Mouse (Mus musculus): ENCODE measurements around the gene Rabgef1. TPM values are rescaled to one million over a fixed set of nuclear protein-coding genes. Genes with fewer than 3 reads are reported as not detected.
A peak's percentile ranks its signal among the peaks of the same experiment; 100 is the strongest.
"Not testable (repeated sequence)": the region's sequence is repeated elsewhere in the genome, so short reads cannot be mapped to it uniquely, and the experiment has no call there.

The Rabgef1 gene
- polyA plus RNA-seq, 1 experiment = 4.7 TPM

DNA sequence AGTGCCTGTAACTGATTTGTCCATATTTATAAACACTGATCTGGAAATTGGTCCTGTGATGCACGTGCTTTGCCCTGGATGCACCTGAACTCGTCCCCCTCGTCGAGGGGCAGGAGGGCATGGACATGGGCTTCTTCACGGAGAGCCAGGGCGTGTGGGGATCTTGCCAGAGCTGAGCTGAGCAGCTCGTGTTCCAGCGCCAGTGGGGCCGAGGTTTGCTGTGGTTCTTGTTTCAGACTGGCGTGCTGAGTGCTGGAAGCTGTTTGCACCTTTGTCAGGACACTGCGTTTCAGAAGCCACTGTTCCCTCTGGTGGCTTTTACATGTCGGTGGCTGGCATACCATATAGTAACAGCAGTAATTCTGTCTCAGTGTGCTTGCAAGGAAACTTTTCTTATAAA lies 69.8 kb downstream of the Rabgef1 start:
- H3K36me3 ChIP-seq (ENCODE audit: control insufficient read depth) = peaks cover 99% of the 10 kb centered on the region
- no peaks in the 10 kb centered on the region for H3K27me3 ChIP-seq (ENCODE audit: control insufficient read depth)
- H3K9me3 ChIP-seq (ENCODE audit: control insufficient read depth, low read length) = no peaks in the 10 kb centered on the region
- H3K4me3 ChIP-seq (replicated peaks) = no peak overlapping the region
- TF ChIP-seq TAL1 (IDR thresholded peaks at IDR 0.05; ENCODE audit: low read length) = no peak
- TF ChIP-seq GATA1 (IDR thresholded peaks at IDR 0.05; ENCODE audit: low read length) = no peak
- H3K4me1 ChIP-seq (ENCODE audit: control insufficient read depth) = no peaks in the 10 kb centered on the region

DNA sequence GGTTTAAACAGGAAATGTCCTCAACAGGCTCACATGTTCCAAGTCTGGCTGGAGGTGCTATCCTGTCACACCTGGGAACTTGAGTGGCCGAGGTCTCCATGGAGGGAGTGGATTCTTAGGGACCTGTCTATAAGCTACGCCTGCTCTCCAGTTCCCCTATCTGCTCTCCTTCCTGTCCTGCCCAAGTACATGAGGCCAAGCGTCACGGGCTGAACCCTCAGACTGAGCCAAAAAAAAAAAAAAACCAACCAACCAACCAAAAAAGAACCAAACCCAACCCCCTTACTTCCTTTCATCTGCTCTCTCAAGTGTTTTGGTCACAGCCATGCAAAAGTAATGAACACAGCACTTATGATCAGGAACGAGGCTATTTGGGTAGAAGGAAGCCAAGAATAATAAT lies 76.2 kb downstream of the Rabgef1 start:
- Histone ChIP-seq H3K9me3 (ENCODE audit: control insufficient read depth, low read length) (no peaks in the 10 kb centered on the region), H3K36me3 (ENCODE audit: control insufficient read depth) (peaks cover 100% of the 10 kb centered on the region), H3K4me1 (ENCODE audit: control insufficient read depth) (peaks cover 5% of the 10 kb centered on the region), H3K27me3 (ENCODE audit: control insufficient read depth) (no peaks in the 10 kb centered on the region), H3K4me3 (replicated peaks) (no peak overlapping the region)
- no peak for TF ChIP-seq GATA1 (IDR thresholded peaks at IDR 0.05; ENCODE audit: low read length)

DNA sequence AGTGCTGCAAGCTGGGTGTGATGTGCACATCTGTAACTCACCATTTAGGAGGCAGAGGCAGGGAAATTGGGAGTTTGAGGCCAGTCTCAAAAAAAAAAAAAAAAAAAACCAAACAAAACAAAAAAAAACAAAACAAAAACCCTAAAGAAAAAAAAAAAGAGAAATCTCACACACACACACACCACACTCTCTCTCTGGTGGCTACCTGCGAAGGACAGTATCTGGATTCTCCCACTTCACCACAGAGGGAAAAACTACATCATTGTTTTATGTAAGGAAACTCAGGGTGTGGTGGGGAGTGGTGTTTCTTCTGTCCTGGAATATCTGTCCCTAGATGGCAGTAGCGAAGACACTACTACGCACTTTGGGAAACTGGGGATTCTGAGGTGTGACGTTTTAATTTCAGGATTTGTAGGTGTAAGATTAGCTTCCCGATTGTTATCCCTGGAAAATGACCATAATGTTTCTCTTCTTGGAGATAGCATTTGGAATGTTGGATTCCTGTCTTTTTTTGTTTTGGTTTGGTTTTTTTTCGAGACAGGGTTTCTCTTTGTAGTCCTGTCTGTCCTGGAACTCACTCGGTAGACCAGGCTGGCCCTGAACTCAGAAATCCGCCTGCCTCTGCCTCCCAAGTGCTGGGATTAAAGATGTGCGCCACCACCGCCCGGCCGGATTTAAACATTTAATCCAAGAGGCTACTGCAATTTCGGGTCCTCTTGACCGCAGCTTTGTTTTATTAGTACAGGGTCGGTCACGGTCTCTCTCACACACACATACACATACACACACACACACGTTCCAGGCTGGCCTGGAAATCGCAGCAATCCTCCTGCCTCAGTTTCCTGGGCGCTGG lies 82.8 kb downstream of the Rabgef1 start:
- Histone ChIP-seq H3K4me1 (ENCODE audit: control insufficient read depth) (peaks cover 45% of the 10 kb centered on the region), H3K27me3 (ENCODE audit: control insufficient read depth) (no peaks in the 10 kb centered on the region), H3K36me3 (ENCODE audit: control insufficient read depth) (peaks cover 48% of the 10 kb centered on the region), H3K9me3 (ENCODE audit: control insufficient read depth, low read length) (no peaks in the 10 kb centered on the region), H3K4me3 (replicated peaks) (peak overlapping the region; percentile 77)
- no peak for TF ChIP-seq GATA1 (IDR thresholded peaks at IDR 0.05; ENCODE audit: low read length)
- no peak for TF ChIP-seq TAL1 (IDR thresholded peaks at IDR 0.05; ENCODE audit: low read length)

DNA sequence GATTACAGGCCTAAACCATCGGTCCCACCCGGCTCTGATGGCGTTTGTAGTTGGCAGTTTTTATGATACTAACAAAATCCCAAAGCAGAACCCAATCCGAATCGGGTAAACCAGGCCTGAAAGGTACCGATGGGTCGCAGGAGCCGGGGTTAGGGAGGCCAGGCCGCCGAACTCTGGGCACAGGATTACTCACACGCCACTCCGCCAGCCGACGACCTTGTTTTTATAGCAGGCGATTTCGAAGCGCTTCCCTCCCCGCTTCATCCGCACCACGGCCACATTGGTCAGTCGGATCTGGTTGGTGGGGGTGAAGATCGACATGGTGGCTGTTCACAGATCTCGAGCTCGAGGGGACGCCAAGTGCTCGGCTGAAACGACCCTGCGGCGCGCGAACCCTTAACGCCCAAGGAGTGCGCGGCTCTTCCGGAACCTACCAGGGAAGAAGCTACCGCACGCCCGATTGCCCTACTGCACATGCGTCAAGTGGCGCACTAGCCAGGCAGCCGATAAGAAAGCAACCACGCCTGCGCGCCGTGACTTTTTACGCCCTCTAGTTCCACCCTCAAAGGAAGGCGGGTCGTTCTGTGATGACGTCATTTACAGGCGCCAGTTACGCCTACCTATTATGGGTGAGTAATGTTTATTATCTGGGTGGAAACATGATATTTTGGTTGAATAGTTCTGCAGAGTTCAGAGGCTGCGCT lies 83.6 kb downstream of the Rabgef1 start, which contains the start of the genes Sbds and Tyw1:
Gene Sbds, minus strand, starts transcription at position 514 of the 704 bp plus-strand sequence.
Gene Tyw1, plus strand, starts transcription at position 603 of the 704 bp plus-strand sequence.
- TF ChIP-seq TAL1 (IDR thresholded peaks at IDR 0.05; ENCODE audit: low read length) (no peak), GATA1 (IDR thresholded peaks at IDR 0.05; ENCODE audit: low read length) (peak; percentile 87)
- H3K4me3 ChIP-seq (replicated peaks) = peak within 1 kb of the TSS; percentile 92
- no peaks in the 10 kb centered on the region for H3K9me3 ChIP-seq (ENCODE audit: control insufficient read depth, low read length)
- no peaks in the 10 kb centered on the region for H3K27me3 ChIP-seq (ENCODE audit: control insufficient read depth)
- H3K36me3 ChIP-seq (ENCODE audit: control insufficient read depth) = peaks cover 44% of the 10 kb centered on the region
- peaks cover 45% of the 10 kb centered on the region for H3K4me1 ChIP-seq (ENCODE audit: control insufficient read depth)

DNA sequence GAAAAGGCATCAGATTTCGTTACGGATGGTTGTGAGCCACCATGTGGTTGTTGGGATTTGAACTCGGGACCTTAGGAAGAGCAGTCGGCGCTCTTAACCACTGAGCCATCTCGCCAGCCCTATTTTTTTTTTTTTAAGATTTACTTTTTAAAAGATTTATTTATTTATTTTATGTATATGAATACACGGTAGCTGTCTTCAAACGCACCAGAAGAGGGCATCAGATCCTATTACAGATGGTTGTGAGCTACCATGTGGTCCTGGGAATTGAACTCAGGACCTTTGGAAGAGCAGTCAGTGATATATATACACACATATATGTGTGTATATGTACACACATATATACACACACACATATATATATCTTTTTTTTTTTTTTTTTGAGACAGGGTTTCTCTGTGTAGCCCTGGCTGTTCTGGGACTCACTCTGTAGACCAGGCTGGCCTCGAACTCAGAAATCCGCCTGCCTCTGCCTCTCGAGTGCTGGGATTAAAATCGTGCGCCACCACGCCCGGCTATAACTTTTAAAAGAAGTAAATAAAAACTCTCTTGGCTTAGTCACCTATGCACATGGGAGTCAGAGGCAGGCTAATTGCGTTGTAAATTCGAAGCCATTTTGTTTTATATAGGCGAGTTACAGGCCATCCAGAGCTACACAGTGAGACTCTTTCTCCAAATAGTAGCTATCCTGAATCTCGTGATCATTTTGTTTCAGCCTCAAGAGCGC lies 84.4 kb downstream of the Rabgef1 start:
- peak overlapping the region; percentile 92 for H3K4me3 ChIP-seq (replicated peaks)
- H3K9me3 ChIP-seq (ENCODE audit: control insufficient read depth, low read length); H3K27me3 ChIP-seq (ENCODE audit: control insufficient read depth): not testable (repeated sequence)
- peaks cover 37% of the 10 kb centered on the region for H3K36me3 ChIP-seq (ENCODE audit: control insufficient read depth)
- peaks cover 43% of the 10 kb centered on the region for H3K4me1 ChIP-seq (ENCODE audit: control insufficient read depth)

DNA sequence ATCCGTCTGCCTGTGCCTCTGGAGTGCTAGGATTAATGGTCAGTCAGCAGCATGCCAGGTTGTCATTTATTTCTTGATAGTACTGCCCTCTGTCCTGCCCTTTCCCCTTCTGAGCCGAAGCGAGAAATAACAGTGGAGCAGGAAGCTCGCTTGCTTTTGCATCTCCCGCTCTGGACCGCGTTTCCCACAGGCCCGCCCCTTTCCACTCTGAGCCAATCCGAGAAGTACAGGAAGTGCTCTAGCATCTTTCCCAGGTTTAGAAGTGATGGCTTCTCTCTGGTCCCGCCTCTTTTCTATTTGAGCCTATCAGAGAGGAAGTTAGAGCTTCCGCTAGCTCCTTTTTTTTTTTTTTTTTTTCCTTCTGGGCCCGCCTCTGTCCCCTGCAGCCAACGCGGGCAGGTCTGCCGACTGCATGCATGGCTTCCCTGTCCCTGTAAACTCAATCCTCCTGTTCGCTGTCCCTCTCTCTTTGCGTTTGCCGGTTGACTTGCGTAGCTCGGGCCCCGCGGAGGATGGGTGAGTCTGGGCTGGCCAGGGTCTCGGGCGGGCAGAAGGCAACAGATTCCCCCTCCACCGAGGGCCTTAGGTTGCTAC lies 85.2 kb downstream of the Rabgef1 start:
- Histone ChIP-seq H3K4me3 (replicated peaks) (peak overlapping the region; percentile 92), H3K27me3 (ENCODE audit: control insufficient read depth) (no peaks in the 10 kb centered on the region), H3K4me1 (ENCODE audit: control insufficient read depth) (peaks cover 43% of the 10 kb centered on the region), H3K36me3 (ENCODE audit: control insufficient read depth) (peaks cover 34% of the 10 kb centered on the region), H3K9me3 (ENCODE audit: control insufficient read depth, low read length) (no peaks in the 10 kb centered on the region)
- TF ChIP-seq TAL1 (IDR thresholded peaks at IDR 0.05; ENCODE audit: low read length) (no peak), GATA1 (IDR thresholded peaks at IDR 0.05; ENCODE audit: low read length) (no peak)

DNA sequence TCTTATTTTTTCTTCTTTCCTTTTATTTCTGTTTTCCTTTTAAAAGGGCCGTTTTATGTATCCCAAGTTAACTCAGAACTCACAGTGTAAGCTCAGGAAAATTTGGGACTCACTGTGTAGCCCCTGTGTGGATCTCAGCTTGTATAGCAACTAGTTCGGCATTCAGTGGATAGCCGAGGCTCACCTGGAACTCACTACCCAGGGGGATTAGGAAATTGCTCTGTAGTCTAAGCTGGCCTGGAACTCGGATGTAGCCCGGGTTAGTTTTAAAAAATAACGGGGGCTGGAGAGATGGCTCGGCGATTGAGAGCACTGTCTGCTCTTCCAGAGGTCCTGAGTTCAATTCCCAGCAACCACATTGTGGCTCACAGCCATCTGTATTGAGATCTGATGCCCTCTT lies 85.7 kb downstream of the Rabgef1 start:
- Histone ChIP-seq H3K27me3 (ENCODE audit: control insufficient read depth) (no peaks in the 10 kb centered on the region), H3K4me1 (ENCODE audit: control insufficient read depth) (peaks cover 40% of the 10 kb centered on the region), H3K4me3 (replicated peaks) (peak overlapping the region; percentile 92), H3K9me3 (ENCODE audit: control insufficient read depth, low read length) (no peaks in the 10 kb centered on the region), H3K36me3 (ENCODE audit: control insufficient read depth) (peaks cover 34% of the 10 kb centered on the region)
- TF ChIP-seq TAL1 (IDR thresholded peaks at IDR 0.05; ENCODE audit: low read length) (no peak), GATA1 (IDR thresholded peaks at IDR 0.05; ENCODE audit: low read length) (no peak)

DNA sequence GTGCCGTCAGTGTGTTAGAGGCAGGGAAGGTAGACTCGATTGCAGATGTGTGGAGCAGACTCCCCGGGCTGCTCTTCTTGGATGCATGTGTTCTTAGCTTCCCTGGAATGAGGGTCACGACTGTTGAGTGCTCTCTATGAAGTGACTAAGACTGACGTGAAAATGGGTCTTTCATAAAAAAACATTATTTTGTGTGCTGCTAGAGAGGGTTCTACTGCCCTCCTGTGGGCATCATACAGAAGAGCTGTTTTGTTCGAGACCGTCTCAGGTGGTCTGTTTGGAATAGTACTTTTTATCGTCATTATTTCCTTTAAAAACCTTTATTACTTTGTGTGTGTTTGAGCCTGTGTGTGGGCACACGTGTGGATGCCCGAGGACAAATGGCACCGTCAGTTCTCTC lies 91.9 kb downstream of the Rabgef1 start:
- Histone ChIP-seq H3K4me3 (replicated peaks) (no peak overlapping the region), H3K27me3 (ENCODE audit: control insufficient read depth) (no peaks in the 10 kb centered on the region), H3K9me3 (ENCODE audit: control insufficient read depth, low read length) (no peaks in the 10 kb centered on the region), H3K36me3 (ENCODE audit: control insufficient read depth) (peaks cover 72% of the 10 kb centered on the region), H3K4me1 (ENCODE audit: control insufficient read depth) (peaks cover 32% of the 10 kb centered on the region)
- TF ChIP-seq GATA1 (IDR thresholded peaks at IDR 0.05; ENCODE audit: low read length) = no peak
- TF ChIP-seq TAL1 (IDR thresholded peaks at IDR 0.05; ENCODE audit: low read length) = no peak

Other genes starting within 250 kb of the Rabgef1 start
- 0.92 and 1.9 TPM in 2 replicates for gene Vkorc1l1, start 229.8 kb upstream of the Rabgef1 start, polyA plus RNA-seq (2012)
- gene Gusb, start 168.7 kb upstream of the Rabgef1 start, polyA plus RNA-seq (2012) = 0.28 and 0.51 TPM in 2 replicates
- 1.0 and 2.1 TPM in 2 replicates for gene Asl, start 142.6 kb upstream of the Rabgef1 start, polyA plus RNA-seq (2012)
- 1.1 and 2.1 TPM in 2 replicates for gene Crcp, start 142.5 kb upstream of the Rabgef1 start, polyA plus RNA-seq (2012)
- 2.3 and 3.4 TPM in 2 replicates for gene Tpst1, start 98.5 kb upstream of the Rabgef1 start, polyA plus RNA-seq (2012)
- gene Kctd7, start 26.9 kb upstream of the Rabgef1 start, polyA plus RNA-seq (2012) = 1.4 and 2.1 TPM in 2 replicates
- 6.8 and 7.8 TPM in 2 replicates for gene Tmem248, start 45.3 kb downstream of the Rabgef1 start, polyA plus RNA-seq (2012)
- gene Sbds, start 83.7 kb downstream of the Rabgef1 start, polyA plus RNA-seq (2012) = 3.2 and 4.0 TPM in 2 replicates
- gene Tyw1, start 83.8 kb downstream of the Rabgef1 start, polyA plus RNA-seq (2012) = 0.36 and 0.39 TPM in 2 replicates
- 0.01 TPM in 1 of 2 replicates, not detected in the other for gene Caln1, start 197.7 kb downstream of the Rabgef1 start, polyA plus RNA-seq (2012)
- not detected in 2 replicates for gene A330070K13Rik, start 212.8 kb downstream of the Rabgef1 start, polyA plus RNA-seq (2012)